Mouse (Mus musculus) erythroblast, embryonic 14.5 days (primary cell): ENCODE data around the gene Anks1b. TPM values are rescaled to one million over a fixed set of nuclear protein-coding genes. Genes with fewer than 3 reads are reported as not detected.

Experiments used
- H3K27me3 ChIP-seq: 2 replicates; pipeline ENCODE4 v1.6.1; 2012; ENCODE audit warnings: inconsistent platforms; ENCODE audit not compliant: control insufficient read depth
- H3K36me3 ChIP-seq: 2 replicates; pipeline ENCODE4 v1.6.1; 2012; ENCODE audit warnings: mild to moderate bottlenecking, inconsistent platforms; ENCODE audit not compliant: control insufficient read depth
- H3K4me1 ChIP-seq: 2 replicates; pipeline ENCODE4 v1.6.1; 2012; ENCODE audit warnings: inconsistent platforms; ENCODE audit not compliant: control insufficient read depth
- H3K4me3 ChIP-seq: replicated peaks from 2 replicates; pipeline ENCODE3; 2012; ENCODE audit warnings: moderate library complexity, mild to moderate bottlenecking, inconsistent platforms
- H3K9me3 ChIP-seq: 2 replicates; pipeline ENCODE4 v1.6.1; 2012; ENCODE audit warnings: low read length, inconsistent platforms, mixed read lengths; ENCODE audit not compliant: control insufficient read depth
- GATA1 ChIP-seq: IDR thresholded peaks from 2 replicates; pipeline ENCODE4 v1.6.1; 2012; ENCODE audit warnings: low read length, inconsistent platforms, mixed read lengths
- TAL1 ChIP-seq: IDR thresholded peaks from 3 replicates; pipeline ENCODE4 v1.6.1; 2012; ENCODE audit warnings: low read length, inconsistent platforms, mixed read lengths
- polyA plus RNA-seq: library from polyadenylated mRNA; stranded (reverse); fragments of >175 nt; gene quantifications from 2 replicates; pipeline ENCODE4 v1.2.3, GENCODE M21; 2012

Gene Anks1b
- polyA plus RNA-seq, 1 experiment: not detected

- H3K36me3 ChIP-seq: no peaks in the 10 kb centered on the region
- no peaks in the 10 kb centered on the region for H3K27me3 ChIP-seq
- TF ChIP-seq TAL1: no peak
- TF ChIP-seq GATA1: no peak
- no peaks in the 10 kb centered on the region for H3K9me3 ChIP-seq
- no peak overlapping the region for H3K4me3 ChIP-seq
- no peaks in the 10 kb centered on the region for H3K4me1 ChIP-seq
Observed at GRCm38 (mm10) chr10:90004882-90005281, 131.6 kb downstream of the Anks1b start.

GRCm38 (mm10) chr10:90033037-90033436 lies 159.7 kb downstream of the Anks1b start:
- H3K4me1 ChIP-seq: no peaks in the 10 kb centered on the region
- TF ChIP-seq TAL1: no peak
- TF ChIP-seq GATA1: no peak

GRCm38 (mm10) chr10:90043287-90043686 lies 170.0 kb downstream of the Anks1b start:
- Histone ChIP-seq H3K9me3 (no peaks in the 10 kb centered on the region; the same call in 1 of the 2 replicates), H3K4me1 (no peaks in the 10 kb centered on the region), H3K36me3 (no peaks in the 10 kb centered on the region), H3K4me3 (no peak overlapping the region), H3K27me3 (no peaks in the 10 kb centered on the region)
- no peak for TF ChIP-seq GATA1
- no peak for TF ChIP-seq TAL1

More at GRCm38 (mm10) chr10:90033037-90033436, 159.7 kb downstream of the Anks1b start:
- H3K9me3 ChIP-seq: no peaks in the 10 kb centered on the region
- no peaks in the 10 kb centered on the region for H3K36me3 ChIP-seq
- no peaks in the 10 kb centered on the region for H3K27me3 ChIP-seq
- H3K4me3 ChIP-seq: no peak overlapping the region

GRCm38 (mm10) chr10:90043773-90044172 lies 170.5 kb downstream of the Anks1b start:
- no peak overlapping the region for H3K4me3 ChIP-seq
- no peaks in the 10 kb centered on the region for H3K27me3 ChIP-seq
- TF ChIP-seq TAL1: no peak
- no peak for TF ChIP-seq GATA1
- H3K4me1 ChIP-seq: no peaks in the 10 kb centered on the region
- H3K9me3 ChIP-seq: peaks cover 4% of the 10 kb centered on the region
- H3K36me3 ChIP-seq: no peaks in the 10 kb centered on the region

GRCm38 (mm10) chr10:90044229-90044628 lies 170.9 kb downstream of the Anks1b start:
- no peak overlapping the region for H3K4me3 ChIP-seq
- H3K27me3 ChIP-seq: no peaks in the 10 kb centered on the region

GRCm38 (mm10) chr10:90068651-90069050 lies 195.3 kb downstream of the Anks1b start:
- Histone ChIP-seq H3K27me3 (no peaks in the 10 kb centered on the region), H3K4me3 (no peak overlapping the region)

More at GRCm38 (mm10) chr10:90044229-90044628, 170.9 kb downstream of the Anks1b start:
- Histone ChIP-seq H3K36me3 (no peaks in the 10 kb centered on the region), H3K9me3 (peaks cover 4% of the 10 kb centered on the region), H3K4me1 (no peaks in the 10 kb centered on the region)
- TF ChIP-seq GATA1 (no peak), TAL1 (no peak)

GRCm38 (mm10) chr10:90077930-90078329 lies 204.6 kb downstream of the Anks1b start:
- TF ChIP-seq TAL1 (no peak), GATA1 (no peak)
- H3K9me3 ChIP-seq: no peaks in the 10 kb centered on the region
- no peak overlapping the region for H3K4me3 ChIP-seq
- H3K27me3 ChIP-seq: no peaks in the 10 kb centered on the region
- H3K36me3 ChIP-seq: no peaks in the 10 kb centered on the region
- no peaks in the 10 kb centered on the region for H3K4me1 ChIP-seq

More at GRCm38 (mm10) chr10:90068651-90069050, 195.3 kb downstream of the Anks1b start:
- Histone ChIP-seq H3K4me1 (no peaks in the 10 kb centered on the region), H3K9me3 (no peaks in the 10 kb centered on the region), H3K36me3 (no peaks in the 10 kb centered on the region)
- TF ChIP-seq TAL1 (no peak), GATA1 (no peak)

GRCm38 (mm10) chr10:90081151-90081550 lies 207.8 kb downstream of the Anks1b start:
- H3K4me1 ChIP-seq: no peaks in the 10 kb centered on the region
- TF ChIP-seq TAL1 (no peak), GATA1 (no peak)
- H3K4me3 ChIP-seq: no peak overlapping the region
- H3K27me3 ChIP-seq: no peaks in the 10 kb centered on the region
- no peaks in the 10 kb centered on the region for H3K36me3 ChIP-seq
- H3K9me3 ChIP-seq: no peaks in the 10 kb centered on the region

GRCm38 (mm10) chr10:90081630-90082029 lies 208.3 kb downstream of the Anks1b start:
- no peaks in the 10 kb centered on the region for H3K36me3 ChIP-seq
- no peaks in the 10 kb centered on the region for H3K9me3 ChIP-seq
- no peak overlapping the region for H3K4me3 ChIP-seq
- TF ChIP-seq TAL1: no peak
- TF ChIP-seq GATA1: no peak
- no peaks in the 10 kb centered on the region for H3K27me3 ChIP-seq
- H3K4me1 ChIP-seq: no peaks in the 10 kb centered on the region

GRCm38 (mm10) chr10:90093877-90094276 lies 220.6 kb downstream of the Anks1b start:
- Histone ChIP-seq H3K4me3 (no peak overlapping the region), H3K36me3 (no peaks in the 10 kb centered on the region), H3K4me1 (no peaks in the 10 kb centered on the region), H3K9me3 (peaks cover 9% of the 10 kb centered on the region), H3K27me3 (no peaks in the 10 kb centered on the region)
- no peak for TF ChIP-seq TAL1
- TF ChIP-seq GATA1: no peak
